In the genomic region with DNA sequence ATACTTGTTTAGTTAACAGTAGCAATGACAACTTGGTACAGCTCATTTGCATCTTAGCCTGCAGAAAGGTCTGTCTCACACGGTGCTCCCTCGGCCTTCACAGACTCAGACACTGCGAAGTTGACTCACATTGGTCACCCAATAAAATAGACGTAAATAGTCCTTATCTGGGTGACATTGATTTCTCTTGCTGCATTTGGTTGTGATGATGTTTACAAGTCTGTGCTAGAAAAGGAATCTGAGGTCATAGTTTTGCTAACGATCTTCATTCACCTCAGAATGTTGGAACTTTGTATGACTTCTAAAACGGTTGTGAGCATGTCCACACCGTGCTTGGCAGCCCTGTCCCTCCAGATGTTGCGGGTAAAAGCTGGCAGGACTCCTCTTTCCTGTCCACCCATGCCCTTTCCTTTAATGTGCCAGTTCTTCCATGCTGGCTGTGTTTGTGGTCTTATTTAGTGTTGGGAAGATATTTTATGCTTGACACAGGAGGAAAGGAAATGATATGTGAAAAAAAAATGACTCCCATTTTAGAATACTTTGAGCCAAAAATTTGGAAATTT, we compare ENCODE assay signal across 15 mouse cellular contexts.
DNase-seq lines count a peak whose midpoint lies in the region; ATAC-seq and TF ChIP-seq lines count a peak whose summit lies in the region.
"Had no signal": no experiment of that assay in that cellular context is flagged by ENCODE, and none has a peak within 500 bp of the region (broad histone marks: within the 10 kb centered on the region; RNA-seq: fewer than 3 reads in every experiment).

No protein-coding gene starts in this region.

- WGBS in kidney, embryonic 16.5 days = 60% methylated on average over 8 of the region's 8 CpGs
- WGBS in lung, postnatal 0 days = 51% methylated on average over 8 of the region's 8 CpGs
- WGBS in intestine, postnatal 0 days = 40% methylated on average over 8 of the region's 8 CpGs

- H3K27ac ChIP-seq in kidney, embryonic 16.5 days (ENCODE audit: low read length) = no peak overlapping the region
- no peak overlapping the region for H3K27ac ChIP-seq in lung, postnatal 0 days (ENCODE audit: low read length)
- no peak overlapping the region for H3K27ac ChIP-seq in intestine, postnatal 0 days (ENCODE audit: low read depth, low read length)
- H3K27ac ChIP-seq: kidney, embryonic 15.5 days; macrophage; midbrain, embryonic 10.5 days had no signal

- no peak for TF ChIP-seq EP300 in lung, postnatal 0 days (IDR thresholded peaks at IDR 0.05)

- no peak for TF ChIP-seq CTCF in lung, postnatal 0 days (IDR thresholded peaks at IDR 0.05)
- TF ChIP-seq CTCF in intestine, postnatal 0 days (IDR thresholded peaks at IDR 0.05; ENCODE audit: low read depth) = no peak

- no peak overlapping the region for H3K4me3 ChIP-seq in kidney, embryonic 16.5 days (ENCODE audit: low read length)
- H3K4me3 ChIP-seq in lung, postnatal 0 days (ENCODE audit: low read depth, low read length) = no peak overlapping the region
- no peak overlapping the region for H3K4me3 ChIP-seq in intestine, postnatal 0 days (ENCODE audit: low read depth, low read length)
- H3K4me3 ChIP-seq: kidney, embryonic 15.5 days; midbrain, embryonic 10.5 days had no signal

- no peak for ATAC-seq in kidney, embryonic 16.5 days (ENCODE audit: low FRiP score, low TSS enrichment)
- peak; percentile 26; the same call in 1 of the 2 replicates for ATAC-seq in lung, postnatal 0 days
- peak; percentile 41; the same call in 1 of the 2 replicates for ATAC-seq in intestine, postnatal 0 days
- no peak for ATAC-seq in activated CD4-positive, CD25-positive, alpha-beta regulatory T cell, adult 4 months

- H3K9me3 ChIP-seq in kidney, embryonic 16.5 days (ENCODE audit: low read length) = no peaks in the 10 kb centered on the region
- H3K9me3 ChIP-seq in lung, postnatal 0 days (ENCODE audit: low read length) = no peaks in the 10 kb centered on the region
- no peaks in the 10 kb centered on the region for H3K9me3 ChIP-seq in intestine, postnatal 0 days (ENCODE audit: control insufficient read depth)
- H3K9me3 ChIP-seq: G1E; kidney, embryonic 15.5 days; midbrain, embryonic 10.5 days had no signal

- H3K36me3 ChIP-seq in kidney, embryonic 16.5 days (ENCODE audit: insufficient read depth, low read length) = no peaks in the 10 kb centered on the region; the same call in 1 of the 2 replicates
- no peaks in the 10 kb centered on the region; the same call in 1 of the 2 replicates for H3K36me3 ChIP-seq in lung, postnatal 0 days (ENCODE audit: insufficient read depth, low read length)
- H3K36me3 ChIP-seq in intestine, postnatal 0 days (ENCODE audit: control insufficient read depth, insufficient read depth) = peaks cover 8% of the 10 kb centered on the region; the same call in 1 of the 2 replicates
- H3K36me3 ChIP-seq: midbrain, embryonic 10.5 days had no signal

- H3K4me1 ChIP-seq in kidney, embryonic 16.5 days (ENCODE audit: insufficient read depth, low read length) = peaks cover 18% of the 10 kb centered on the region
- H3K4me1 ChIP-seq in lung, postnatal 0 days (ENCODE audit: insufficient read depth, low read depth, low read length) = no peaks in the 10 kb centered on the region
- peaks cover 10% of the 10 kb centered on the region for H3K4me1 ChIP-seq in intestine, postnatal 0 days (replicated peaks; ENCODE audit: control insufficient read depth, insufficient read depth, low read length)

- DNase-seq in adrenal gland, postnatal 14 days = peak; percentile 28
- DNase-seq in adrenal gland, postnatal 25 days = no peak
- DNase-seq in kidney, postnatal 14 days = peak; percentile 7
- DNase-seq in lung, postnatal 0 days (ENCODE audit: low spot score) = peak; percentile 6
- no peak for DNase-seq in lung, postnatal 4 days
- DNase-seq: gastrocnemius, postnatal 14 days; right cerebral cortex, postnatal 4 days; thymus, postnatal 14 days had no signal

- H3K9ac ChIP-seq in kidney, embryonic 16.5 days (replicated peaks; ENCODE audit: low read length) = no peak overlapping the region
- no peak overlapping the region for H3K9ac ChIP-seq in lung, postnatal 0 days (replicated peaks; ENCODE audit: low read depth)
- no peak overlapping the region for H3K9ac ChIP-seq in intestine, postnatal 0 days (ENCODE audit: low read depth, low read length)
- H3K9ac ChIP-seq: kidney, embryonic 15.5 days had no signal

- no peak overlapping the region for H3K4me2 ChIP-seq in kidney, embryonic 16.5 days (replicated peaks; ENCODE audit: low read depth, low read length)
- no peak overlapping the region for H3K4me2 ChIP-seq in lung, postnatal 0 days (replicated peaks; ENCODE audit: low read depth, low read length)
- peak overlapping the region; percentile 40 for H3K4me2 ChIP-seq in intestine, postnatal 0 days (replicated peaks; ENCODE audit: low read depth)

- no peaks in the 10 kb centered on the region for H3K27me3 ChIP-seq in kidney, embryonic 16.5 days (ENCODE audit: insufficient read depth, low read length)
- no peaks in the 10 kb centered on the region for H3K27me3 ChIP-seq in lung, postnatal 0 days (replicated peaks; ENCODE audit: insufficient read depth, low read length)
- no peaks in the 10 kb centered on the region for H3K27me3 ChIP-seq in intestine, postnatal 0 days (replicated peaks; ENCODE audit: control insufficient read depth, insufficient read depth, low read length)
- H3K27me3 ChIP-seq: kidney, embryonic 15.5 days had no signal

Comparison
In these comparisons a context has a peak if more than half of its experiments do, and no peak if none do; other contexts are left out.
1. DNase-seq: peak in adrenal gland, postnatal 14 days (single experiment), kidney, postnatal 14 days (single experiment) and lung, postnatal 0 days (single experiment); none in adrenal gland, postnatal 25 days (single experiment) and lung, postnatal 4 days (0 of 2).
2. ATAC-seq: peak in lung, postnatal 0 days (single experiment) and intestine, postnatal 0 days (single experiment); none in kidney, embryonic 16.5 days (single experiment) and activated CD4-positive, CD25-positive, alpha-beta regulatory T cell, adult 4 months (single experiment).